Mouse (Mus musculus) kidney, embryonic 16.5 days (tissue): ENCODE data around the gene Gm21987. TPM values are rescaled to one million over a fixed set of nuclear protein-coding genes. Genes with fewer than 3 reads are reported as not detected.

Experiments used
- ATAC-seq: fragments of 200-750 bp; cut with Nextera tagmentation; 2 replicates; pipeline ENCODE4 v1.8.0; 2017; ENCODE audit warnings: moderate TSS enrichment; ENCODE audit not compliant: low FRiP score, low TSS enrichment
- H3K27ac ChIP-seq: fragments of 300-500 bp; sonication (generic); 2 replicates; pipeline ENCODE4 v1.5.1; 2014; ENCODE audit warnings: low read length
- H3K27me3 ChIP-seq: fragments of 300-500 bp; sonication (generic); 2 replicates; pipeline ENCODE4 v1.6.1; 2014; ENCODE audit warnings: low read length, control low read depth, mixed read lengths; ENCODE audit not compliant: insufficient read depth
- H3K36me3 ChIP-seq: fragments of 300-500 bp; sonication (generic); 2 replicates; pipeline ENCODE4 v1.6.1; 2014; ENCODE audit warnings: low read length, control low read depth, mixed read lengths; ENCODE audit not compliant: insufficient read depth
- H3K4me1 ChIP-seq: fragments of 300-500 bp; sonication (generic); 2 replicates; pipeline ENCODE4 v1.6.1; 2014; ENCODE audit warnings: low read length, control low read depth, mixed read lengths; ENCODE audit not compliant: insufficient read depth
- H3K4me2 ChIP-seq: fragments of 300-500 bp; sonication (generic); replicated peaks from 2 replicates; pipeline ENCODE4 v1.6.1; 2014; ENCODE audit warnings: low read depth, low read length
- H3K4me3 ChIP-seq: fragments of 300-500 bp; sonication (generic); 2 replicates; pipeline ENCODE4 v1.5.1; 2014; ENCODE audit warnings: mild to moderate bottlenecking, low read length
- H3K9ac ChIP-seq: fragments of 300-500 bp; sonication (generic); replicated peaks from 2 replicates; pipeline ENCODE4 v1.6.1; 2014; ENCODE audit warnings: low read length
- H3K9me3 ChIP-seq: fragments of 300-500 bp; sonication (generic); 2 replicates; pipeline ENCODE4 v1.6.1; 2016; ENCODE audit warnings: low read length, control low read depth
- WGBS: fragments of 180-500 bp; shearing (Covaris S2); extraction: QIAGEN DNeasy Blood & Tissue Kit; methylation state at CpG from one replicate; pipeline ENCODE4 v1.1.7; 2014; 5-methylcytosine and 5-hydroxymethylcytosine counted together
- polyA plus RNA-seq: library from polyadenylated mRNA; unstranded; fragments of >200 nt; fragmentation: Nextera tagmentation; extraction: Ambion mirVana; gene quantifications from 2 replicates; pipeline ENCODE4 v1.2.1, GENCODE M21; 2015

Gm21987 gene
- polyA plus RNA-seq, 1 experiment from 2014 or later: not detected

GRCm38 (mm10) chr16:38359241-38359640, 12.4 kb downstream of the Gm21987 start:
- 92% methylated on average over 2 of the region's 2 CpGs for WGBS
- no peak for ATAC-seq
- no peak overlapping the region for H3K4me3 ChIP-seq

GRCm38 (mm10) chr16:38359857-38360256, 13.0 kb downstream of the Gm21987 start:
- WGBS: 68% methylated on average over 3 of the region's 3 CpGs
- H3K27me3 ChIP-seq: no peaks in the 10 kb centered on the region
- no peaks in the 10 kb centered on the region for H3K9me3 ChIP-seq
- H3K9ac ChIP-seq: no peak overlapping the region
- H3K27ac ChIP-seq: no peak overlapping the region
- H3K4me1 ChIP-seq: no peaks in the 10 kb centered on the region
- H3K36me3 ChIP-seq: 0 out of 2 replicates have a peak, but pooled peaks cover 6% of the 10 kb centered on the region
- no peak overlapping the region for H3K4me3 ChIP-seq
- no peak overlapping the region for H3K4me2 ChIP-seq
- no peak for ATAC-seq

More at GRCm38 (mm10) chr16:38359241-38359640, 12.4 kb downstream of the Gm21987 start:
- Histone ChIP-seq H3K4me1 (no peaks in the 10 kb centered on the region), H3K9me3 (no peaks in the 10 kb centered on the region), H3K9ac (no peak overlapping the region), H3K27me3 (no peaks in the 10 kb centered on the region), H3K4me2 (no peak overlapping the region), H3K27ac (no peak overlapping the region), H3K36me3 (peaks cover 8% of the 10 kb centered on the region; the same call in 1 of the 2 replicates)

- Histone ChIP-seq H3K9me3 (no peaks in the 10 kb centered on the region), H3K4me2 (no peak overlapping the region), H3K27ac (no peak overlapping the region), H3K27me3 (no peaks in the 10 kb centered on the region), H3K9ac (no peak overlapping the region), H3K36me3 (0 out of 2 replicates have a peak, but pooled peaks cover 6% of the 10 kb centered on the region), H3K4me1 (no peaks in the 10 kb centered on the region), H3K4me3 (no peak overlapping the region)
- ATAC-seq: no peak
- WGBS: 36% methylated on average over 2 of the region's 2 CpGs
These were observed 13.5 kb downstream of the Gm21987 start for GRCm38 (mm10) chr16:38360317-38360716.

- 0 out of 2 replicates have a peak, but pooled peaks have one; percentile 39 for ATAC-seq
- 42% methylated on average over 10 of the region's 10 CpGs for WGBS
- Histone ChIP-seq H3K27ac (no peak within 1 kb of the TSS), H3K36me3 (0 out of 2 replicates have a peak, but pooled peaks cover 4% of the 10 kb centered on the region), H3K9me3 (no peaks in the 10 kb centered on the region), H3K27me3 (no peaks in the 10 kb centered on the region), H3K4me2 (no peak within 1 kb of the TSS), H3K4me1 (no peaks in the 10 kb centered on the region), H3K4me3 (no peak within 1 kb of the TSS), H3K9ac (no peak within 1 kb of the TSS)
These were observed 15.1 kb downstream of the Gm21987 start, which contains the start of gene Popdc2 for GRCm38 (mm10) chr16:38361933-38362332. Popdc2 (plus strand) TSS chr16:38362209.

GRCm38 (mm10) chr16:38362493-38363255, 15.8 kb downstream of the Gm21987 start:
- Histone ChIP-seq H3K4me2 (no peak overlapping the region), H3K9me3 (no peaks in the 10 kb centered on the region), H3K4me3 (no peak overlapping the region), H3K4me1 (no peaks in the 10 kb centered on the region), H3K27ac (no peak overlapping the region), H3K9ac (no peak overlapping the region), H3K27me3 (no peaks in the 10 kb centered on the region), H3K36me3 (0 out of 2 replicates have a peak, but pooled peaks cover 4% of the 10 kb centered on the region)
- whole genome bisulfite sequencing: 66% methylated on average over 20 of the region's 20 CpGs
- 0 out of 2 replicates have a peak, but pooled peaks have one; percentile 19 for ATAC-seq

- Histone ChIP-seq H3K4me3 (no peak overlapping the region), H3K4me1 (no peaks in the 10 kb centered on the region), H3K9ac (no peak overlapping the region), H3K4me2 (no peak overlapping the region), H3K36me3 (no peaks in the 10 kb centered on the region), H3K9me3 (no peaks in the 10 kb centered on the region), H3K27ac (no peak overlapping the region), H3K27me3 (no peaks in the 10 kb centered on the region)
- no peak for ATAC-seq
- WGBS: 67% methylated on average over 3 of the region's 3 CpGs
These were observed 16.4 kb downstream of the Gm21987 start for GRCm38 (mm10) chr16:38363256-38363595.

- 89% methylated on average over 7 of the region's 7 CpGs for WGBS
- Histone ChIP-seq H3K9ac (no peak overlapping the region), H3K27me3 (no peaks in the 10 kb centered on the region), H3K4me3 (no peak overlapping the region), H3K27ac (no peak overlapping the region), H3K4me2 (no peak overlapping the region), H3K9me3 (no peaks in the 10 kb centered on the region), H3K36me3 (no peaks in the 10 kb centered on the region), H3K4me1 (no peaks in the 10 kb centered on the region)
- ATAC-seq: no peak
These were observed 16.8 kb downstream of the Gm21987 start for GRCm38 (mm10) chr16:38363657-38364056.

GRCm38 (mm10) chr16:38365390-38365789, 18.6 kb downstream of the Gm21987 start:
- 87% methylated on average over 10 of the region's 10 CpGs for WGBS
- H3K36me3 ChIP-seq: no peaks in the 10 kb centered on the region
- ATAC-seq: no peak
- H3K4me2 ChIP-seq: no peak overlapping the region
- no peak overlapping the region for H3K4me3 ChIP-seq
- H3K4me1 ChIP-seq: no peaks in the 10 kb centered on the region
- H3K27ac ChIP-seq: no peak overlapping the region
- no peaks in the 10 kb centered on the region for H3K27me3 ChIP-seq
- H3K9ac ChIP-seq: no peak overlapping the region
- no peaks in the 10 kb centered on the region for H3K9me3 ChIP-seq

- no peak for ATAC-seq
- Histone ChIP-seq H3K4me2 (no peak overlapping the region), H3K27ac (no peak overlapping the region), H3K9ac (no peak overlapping the region), H3K36me3 (no peaks in the 10 kb centered on the region), H3K9me3 (no peaks in the 10 kb centered on the region), H3K27me3 (no peaks in the 10 kb centered on the region), H3K4me3 (no peak overlapping the region), H3K4me1 (no peaks in the 10 kb centered on the region)
- 67% methylated on average over 4 of the region's 4 CpGs for whole genome bisulfite sequencing
These were observed 19.4 kb downstream of the Gm21987 start for GRCm38 (mm10) chr16:38366231-38366630.

- WGBS: 45% methylated on average over 10 of the region's 10 CpGs
- Histone ChIP-seq H3K4me1 (no peaks in the 10 kb centered on the region), H3K36me3 (no peaks in the 10 kb centered on the region), H3K27ac (no peak overlapping the region), H3K9me3 (no peaks in the 10 kb centered on the region), H3K9ac (no peak overlapping the region), H3K4me3 (no peak overlapping the region), H3K4me2 (no peak overlapping the region), H3K27me3 (no peaks in the 10 kb centered on the region)
- peak; percentile 76; the same call in 1 of the 2 replicates for ATAC-seq
These were observed 21.5 kb downstream of the Gm21987 start for GRCm38 (mm10) chr16:38368336-38368735.
